Mouse (Mus musculus) forebrain, embryonic 16.5 days (tissue): ENCODE data around the gene Fam120a. TPM values are rescaled to one million over a fixed set of nuclear protein-coding genes. Genes with fewer than 3 reads are reported as not detected.

ENCODE experiments used
- ATAC-seq: fragments of 200-750 bp; cut with Nextera tagmentation; 2 replicates; pipeline ENCODE4 v1.8.0; 2017; ENCODE audit warnings: mild to moderate bottlenecking, moderate library complexity
- H3K27ac ChIP-seq: fragments of 300-500 bp; sonication (generic); 2 replicates; pipeline ENCODE4 v1.5.1; 2014; ENCODE audit warnings: low read length, control low read depth
- H3K27me3 ChIP-seq: fragments of 300-500 bp; sonication (generic); replicated peaks from 2 replicates; pipeline ENCODE4 v1.6.1; 2014; ENCODE audit warnings: low read length; ENCODE audit not compliant: control insufficient read depth, insufficient read depth
- H3K36me3 ChIP-seq: fragments of 300-500 bp; sonication (generic); 2 replicates; pipeline ENCODE4 v1.6.1; 2014; ENCODE audit not compliant: control insufficient read depth, insufficient read depth
- H3K4me1 ChIP-seq: fragments of 300-500 bp; sonication (generic); replicated peaks from 2 replicates; pipeline ENCODE4 v1.6.1; 2014; ENCODE audit warnings: low read length; ENCODE audit not compliant: control insufficient read depth, insufficient read depth
- H3K4me2 ChIP-seq: fragments of 300-500 bp; sonication (generic); 2 replicates; pipeline ENCODE4 v1.6.1; 2014; ENCODE audit warnings: mild to moderate bottlenecking, low read length, control low read depth
- H3K4me3 ChIP-seq: fragments of 300-500 bp; sonication (generic); replicated peaks from 2 replicates; pipeline ENCODE4 v1.5.1; 2014; ENCODE audit warnings: mild to moderate bottlenecking, low read length, control low read depth
- H3K9ac ChIP-seq: fragments of 300-500 bp; sonication (generic); replicated peaks from 2 replicates; pipeline ENCODE4 v1.6.1; 2014; ENCODE audit warnings: low read depth, low read length, control low read depth
- H3K9me3 ChIP-seq: fragments of 300-500 bp; sonication (generic); 2 replicates; pipeline ENCODE4 v1.6.1; 2016; ENCODE audit warnings: low read length; ENCODE audit not compliant: control insufficient read depth
- WGBS: fragments of 180-500 bp; shearing (Covaris S2); extraction: QIAGEN DNeasy Blood & Tissue Kit; methylation state at CpG from one replicate; pipeline ENCODE4 v1.1.7; 2014; 5-methylcytosine and 5-hydroxymethylcytosine counted together
- polyA plus RNA-seq: library from polyadenylated mRNA; unstranded; fragments of >200 nt; fragmentation: Nextera tagmentation; extraction: Ambion mirVana; gene quantifications from 2 replicates; pipeline ENCODE4 v1.2.1, GENCODE M21; 2015

Gene Fam120a
- polyA plus RNA-seq, 1 experiment from 2014 or later = 13.7 TPM

GRCm38 (mm10) chr13:48853947-48854346 is 113.9 kb downstream of the Fam120a start:
- no peaks in the 10 kb centered on the region for H3K27me3 ChIP-seq
- ATAC-seq = no peak
- H3K4me3 ChIP-seq = no peak overlapping the region
- H3K9me3 ChIP-seq = no peaks in the 10 kb centered on the region
- no peak overlapping the region for H3K4me2 ChIP-seq
- H3K4me1 ChIP-seq = peaks cover 40% of the 10 kb centered on the region
- H3K36me3 ChIP-seq = no peaks in the 10 kb centered on the region
- H3K27ac ChIP-seq = no peak overlapping the region; the same call in 1 of the 2 replicates
- no peak overlapping the region for H3K9ac ChIP-seq
- WGBS = 61% methylated on average over 3 of the region's 3 CpGs

GRCm38 (mm10) chr13:48853475-48853874 is 114.3 kb downstream of the Fam120a start:
- H3K36me3 ChIP-seq = no peaks in the 10 kb centered on the region
- WGBS = 25% methylated on average over 2 of the region's 2 CpGs
- H3K27me3 ChIP-seq = no peaks in the 10 kb centered on the region
- no peaks in the 10 kb centered on the region for H3K9me3 ChIP-seq
- peak overlapping the region; percentile 48; the same call in 1 of the 2 replicates for H3K27ac ChIP-seq
- no peak overlapping the region for H3K4me3 ChIP-seq
- H3K4me1 ChIP-seq = peaks cover 41% of the 10 kb centered on the region
- H3K9ac ChIP-seq = no peak overlapping the region
- ATAC-seq = no peak
- no peak overlapping the region for H3K4me2 ChIP-seq

- H3K4me1 ChIP-seq = peaks cover 37% of the 10 kb centered on the region
- ATAC-seq = no peak
- 73% methylated on average over 3 of the region's 3 CpGs for WGBS
- H3K27me3 ChIP-seq = no peaks in the 10 kb centered on the region
- no peaks in the 10 kb centered on the region for H3K9me3 ChIP-seq
- no peak overlapping the region for H3K27ac ChIP-seq
- no peaks in the 10 kb centered on the region for H3K36me3 ChIP-seq
- no peak overlapping the region for H3K4me3 ChIP-seq
- no peak overlapping the region for H3K4me2 ChIP-seq
- no peak overlapping the region for H3K9ac ChIP-seq
Measured at GRCm38 (mm10) chr13:48852859-48853258, 115.0 kb downstream of the Fam120a start.

- H3K9me3 ChIP-seq = no peaks in the 10 kb centered on the region
- no peak overlapping the region for H3K27ac ChIP-seq
- no peak overlapping the region for H3K4me3 ChIP-seq
- WGBS = 89% methylated on average over 5 of the region's 5 CpGs
- H3K27me3 ChIP-seq = no peaks in the 10 kb centered on the region
- H3K4me1 ChIP-seq = peaks cover 26% of the 10 kb centered on the region
- H3K9ac ChIP-seq = no peak overlapping the region
- H3K36me3 ChIP-seq = no peaks in the 10 kb centered on the region
- no peak for ATAC-seq
- no peak overlapping the region for H3K4me2 ChIP-seq
Measured at GRCm38 (mm10) chr13:48851719-48852118, 116.1 kb downstream of the Fam120a start.

GRCm38 (mm10) chr13:48850771-48851170 is 117.0 kb downstream of the Fam120a start:
- Histone ChIP-seq H3K27me3 (no peaks in the 10 kb centered on the region), H3K4me1 (peaks cover 26% of the 10 kb centered on the region), H3K36me3 (no peaks in the 10 kb centered on the region), H3K9me3 (no peaks in the 10 kb centered on the region), H3K4me2 (no peak overlapping the region), H3K27ac (no peak overlapping the region), H3K4me3 (no peak overlapping the region), H3K9ac (no peak overlapping the region)
- 66% methylated on average over 8 of the region's 8 CpGs for WGBS
- no peak for ATAC-seq

- Histone ChIP-seq H3K36me3 (no peaks in the 10 kb centered on the region), H3K4me2 (no peak overlapping the region), H3K27me3 (no peaks in the 10 kb centered on the region), H3K9me3 (no peaks in the 10 kb centered on the region), H3K4me3 (no peak overlapping the region), H3K27ac (no peak overlapping the region), H3K9ac (no peak overlapping the region), H3K4me1 (peaks cover 26% of the 10 kb centered on the region)
- no peak for ATAC-seq
- 78% methylated on average over 2 of the region's 2 CpGs for WGBS
Measured at GRCm38 (mm10) chr13:48850326-48850725, 117.5 kb downstream of the Fam120a start.

GRCm38 (mm10) chr13:48849155-48849554 is 118.7 kb downstream of the Fam120a start:
- Histone ChIP-seq H3K9me3 (no peaks in the 10 kb centered on the region), H3K27me3 (no peaks in the 10 kb centered on the region), H3K4me1 (peaks cover 26% of the 10 kb centered on the region), H3K36me3 (no peaks in the 10 kb centered on the region), H3K4me2 (no peak overlapping the region), H3K9ac (no peak overlapping the region), H3K4me3 (no peak overlapping the region), H3K27ac (no peak overlapping the region)
- 25% methylated on average over 3 of the region's 3 CpGs for WGBS
- ATAC-seq = 0 out of 2 replicates have a peak, but pooled peaks have one; percentile 43

GRCm38 (mm10) chr13:48845308-48845707 is 122.5 kb downstream of the Fam120a start:
- peaks cover 16% of the 10 kb centered on the region for H3K4me1 ChIP-seq
- no peaks in the 10 kb centered on the region for H3K27me3 ChIP-seq
- H3K9ac ChIP-seq = no peak overlapping the region
- H3K27ac ChIP-seq = no peak overlapping the region
- ATAC-seq = no peak
- no peak overlapping the region for H3K4me3 ChIP-seq
- no peaks in the 10 kb centered on the region for H3K9me3 ChIP-seq
- no peaks in the 10 kb centered on the region for H3K36me3 ChIP-seq
- 86% methylated on average over 4 of the region's 4 CpGs for WGBS
- H3K4me2 ChIP-seq = no peak overlapping the region

GRCm38 (mm10) chr13:48843530-48843929 is 124.3 kb downstream of the Fam120a start:
- no peak overlapping the region for H3K4me3 ChIP-seq
- no peak for ATAC-seq
- no peaks in the 10 kb centered on the region for H3K36me3 ChIP-seq
- no peaks in the 10 kb centered on the region for H3K9me3 ChIP-seq
- H3K27ac ChIP-seq = no peak overlapping the region
- 83% methylated on average over 1 of the region's 1 CpGs for WGBS
- H3K4me1 ChIP-seq = 0 out of 2 replicates have a peak, but pooled peaks cover 4% of the 10 kb centered on the region
- no peaks in the 10 kb centered on the region for H3K27me3 ChIP-seq
- no peak overlapping the region for H3K9ac ChIP-seq
- no peak overlapping the region for H3K4me2 ChIP-seq
